Mouse (Mus musculus) liver, adult (tissue): ENCODE measurements around the gene Panx1.

Source experiments
- GATA4 ChIP-seq: IDR thresholded peaks from 2 replicates; pipeline ENCODE4 v1.6.1; 2014; ENCODE audit warnings: mild to moderate bottlenecking, low read length; ENCODE audit not compliant: insufficient replicate concordance

The Panx1 gene

GRCm38 (mm10) chr9:15032797-15033196 is 12.5 kb downstream of the Panx1 start:
- TF ChIP-seq GATA4 = no peak

- TF ChIP-seq GATA4 = no peak
These were observed 14.5 kb downstream of the Panx1 start for GRCm38 (mm10) chr9:15030771-15031170.

- no peak for TF ChIP-seq GATA4
These were observed 16.1 kb downstream of the Panx1 start for GRCm38 (mm10) chr9:15029025-15029727.

DNA sequence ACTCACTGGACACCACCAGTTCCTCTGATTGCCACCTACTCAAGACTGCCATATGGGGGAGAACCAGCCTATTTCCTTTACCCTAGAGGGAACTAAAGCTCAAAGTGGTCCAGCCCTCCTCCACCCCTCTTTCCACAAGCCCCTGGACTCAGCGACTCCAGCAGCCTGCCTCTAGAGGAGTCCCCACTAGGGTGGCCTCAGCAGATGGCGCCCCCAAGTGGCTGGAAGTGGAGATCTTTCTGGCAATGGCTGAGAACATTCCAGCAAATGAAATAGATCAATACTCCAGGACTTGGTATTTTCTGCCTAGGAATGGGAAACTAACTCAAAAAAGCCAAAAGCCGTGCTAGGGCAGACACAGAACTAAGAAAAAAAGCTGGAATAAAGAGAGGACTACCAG is 17.6 kb downstream of the Panx1 start:
- no peak for TF ChIP-seq GATA4

DNA sequence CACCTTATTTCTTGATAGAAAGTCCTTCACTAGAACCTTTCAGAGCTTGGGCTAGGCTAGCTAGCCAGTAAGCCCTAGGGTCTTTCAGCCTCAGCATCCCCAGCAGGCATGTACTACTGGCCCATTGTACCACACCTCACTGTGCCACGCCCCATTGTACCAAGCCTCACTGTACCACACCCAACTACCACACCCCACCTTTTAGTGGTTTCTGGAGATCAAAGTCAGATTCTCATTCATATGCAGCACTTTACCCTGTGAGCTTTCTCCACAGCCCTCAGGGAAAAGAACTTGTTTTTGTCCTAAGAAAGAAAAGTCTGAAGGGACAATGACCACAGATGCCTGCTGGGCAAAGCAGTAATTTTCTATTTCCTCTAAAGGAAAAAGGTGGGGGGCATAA is 22.2 kb downstream of the Panx1 start:
- no peak for TF ChIP-seq GATA4

DNA sequence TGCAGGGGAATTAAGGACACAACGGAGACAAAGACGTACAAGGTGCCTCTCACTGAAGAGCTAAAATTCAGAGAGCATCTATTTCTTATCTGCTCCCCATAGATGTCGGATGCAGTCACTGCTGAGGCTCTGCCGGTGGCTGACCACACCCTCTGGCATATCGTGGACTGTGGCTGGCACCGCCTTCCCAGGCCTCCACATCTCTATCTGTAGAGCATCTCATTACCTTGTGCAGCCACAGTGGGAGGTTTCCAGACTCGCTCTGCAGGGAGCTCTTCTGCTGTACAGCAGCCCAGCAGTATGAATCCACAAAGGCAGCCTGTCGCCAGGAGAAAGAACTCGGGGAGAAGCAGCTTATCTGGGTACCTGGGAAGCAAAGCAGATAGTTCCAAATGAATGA is 24.1 kb downstream of the Panx1 start:
- TF ChIP-seq GATA4 = no peak

DNA sequence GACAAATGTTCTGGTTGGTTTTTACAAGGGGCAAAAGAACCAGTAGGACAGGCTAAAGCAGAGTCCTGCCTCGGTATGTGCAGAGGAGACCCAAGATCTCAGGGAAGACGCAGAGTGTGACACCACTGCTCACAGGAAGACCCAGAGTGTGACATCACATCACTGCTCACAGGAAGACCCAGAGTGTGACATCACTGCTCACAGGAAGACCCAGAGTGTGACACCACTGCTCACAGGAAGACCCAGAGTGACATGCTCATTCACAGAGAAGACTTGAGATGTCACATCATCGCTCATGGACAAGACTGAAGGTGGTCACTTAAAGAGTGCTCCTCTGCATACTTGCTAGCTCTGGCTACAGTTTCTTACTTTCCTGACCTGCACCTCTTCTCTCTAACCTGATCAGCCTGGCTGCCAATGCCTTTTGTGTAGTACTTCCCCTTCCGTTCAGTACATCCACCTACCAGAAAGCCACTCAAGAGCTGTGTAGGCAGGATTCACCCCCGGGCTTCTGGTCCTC is 24.7 kb downstream of the Panx1 start:
- no peak for TF ChIP-seq GATA4

- TF ChIP-seq GATA4 = no peak
These were observed 26.5 kb downstream of the Panx1 start for GRCm38 (mm10) chr9:15018756-15019131.

GRCm38 (mm10) chr9:15017791-15018755 is 27.2 kb downstream of the Panx1 start:
- no peak for TF ChIP-seq GATA4

DNA sequence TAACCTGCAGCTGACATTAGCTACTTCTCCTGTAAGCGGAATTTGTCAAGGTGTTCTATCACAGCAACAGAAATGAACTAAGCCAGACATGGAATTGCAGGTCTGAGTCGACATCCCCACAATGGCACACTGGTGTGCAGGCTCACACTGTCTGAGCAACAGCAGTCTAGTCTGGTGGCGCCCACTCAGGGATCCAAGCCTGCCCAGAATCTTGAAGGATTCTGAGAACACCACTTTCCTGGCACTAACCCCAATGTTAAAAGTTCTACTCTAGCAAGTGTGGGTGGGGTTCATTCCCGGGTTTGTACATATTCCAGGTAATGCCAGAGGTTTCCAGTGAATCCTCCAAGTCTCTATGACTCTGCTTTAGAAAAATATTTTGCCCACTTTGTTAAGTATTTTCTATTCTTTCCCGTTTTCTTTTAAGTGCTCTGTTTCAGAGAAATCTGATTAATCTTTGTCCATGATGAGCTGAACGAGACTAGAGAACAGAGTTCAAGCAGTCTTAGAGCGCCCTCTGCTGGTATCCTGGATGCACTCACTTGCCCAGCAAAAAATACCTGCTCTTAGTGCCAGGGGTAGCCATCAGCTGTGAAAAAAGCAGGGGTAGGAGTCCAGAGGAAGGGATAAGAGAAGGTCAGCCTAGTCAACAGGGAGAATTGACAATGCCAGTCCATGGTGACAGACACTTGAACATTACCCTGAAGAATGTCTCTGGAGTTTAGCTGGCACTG is 29.9 kb downstream of the Panx1 start:
- TF ChIP-seq GATA4 = no peak

- no peak for TF ChIP-seq GATA4
These were observed 37.7 kb downstream of the Panx1 start for GRCm38 (mm10) chr9:15007566-15007965.

DNA sequence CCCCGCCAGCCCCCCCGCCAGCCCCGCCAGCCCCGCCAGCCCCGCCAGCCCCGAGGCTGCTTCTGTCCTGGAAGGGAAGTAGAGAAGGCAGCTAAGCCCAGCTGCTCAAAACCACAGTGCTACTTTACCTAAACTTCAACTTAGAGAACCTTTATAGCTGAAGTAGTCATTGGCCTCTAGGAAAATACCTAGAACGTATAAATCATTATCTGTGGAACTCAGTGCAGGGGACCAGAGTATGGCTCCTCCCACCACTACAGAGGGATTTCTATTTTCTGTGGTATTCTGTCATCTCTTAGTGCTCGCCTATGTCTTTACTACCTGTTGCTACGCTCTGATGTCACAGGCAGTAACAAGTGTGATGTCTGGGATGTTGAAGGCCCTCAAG is 41.0 kb downstream of the Panx1 start:
- no peak for TF ChIP-seq GATA4

DNA sequence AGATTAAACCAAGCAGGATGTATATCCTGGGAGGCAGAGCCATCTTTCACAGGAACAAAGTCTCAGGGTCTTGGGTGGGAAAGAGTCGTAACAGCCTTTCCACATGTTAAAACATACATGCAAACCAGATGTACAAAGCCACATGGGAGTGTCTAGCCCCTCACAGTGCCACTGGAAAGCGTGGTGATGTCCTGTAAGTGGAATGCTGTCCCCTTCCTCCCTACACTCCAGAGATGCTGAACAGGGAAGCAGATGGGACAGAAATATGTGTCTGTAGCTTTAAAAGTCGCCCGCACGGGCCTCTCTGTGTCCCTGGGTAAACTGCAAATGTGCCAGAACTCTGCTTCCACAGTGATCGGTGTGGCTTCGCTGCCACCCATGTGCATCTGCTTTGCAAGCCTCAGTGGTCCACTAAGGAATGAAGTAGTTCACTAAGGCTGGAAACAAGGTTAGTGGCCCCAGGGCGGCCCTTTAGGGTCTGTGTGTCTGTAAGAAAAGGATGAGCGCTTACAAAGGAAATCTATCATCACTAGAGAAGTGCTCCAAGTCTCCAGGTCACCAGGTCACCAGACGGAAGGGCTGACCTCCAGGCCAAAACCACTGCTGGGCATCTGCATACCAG is 41.5 kb downstream of the Panx1 start:
- TF ChIP-seq GATA4 = no peak

DNA sequence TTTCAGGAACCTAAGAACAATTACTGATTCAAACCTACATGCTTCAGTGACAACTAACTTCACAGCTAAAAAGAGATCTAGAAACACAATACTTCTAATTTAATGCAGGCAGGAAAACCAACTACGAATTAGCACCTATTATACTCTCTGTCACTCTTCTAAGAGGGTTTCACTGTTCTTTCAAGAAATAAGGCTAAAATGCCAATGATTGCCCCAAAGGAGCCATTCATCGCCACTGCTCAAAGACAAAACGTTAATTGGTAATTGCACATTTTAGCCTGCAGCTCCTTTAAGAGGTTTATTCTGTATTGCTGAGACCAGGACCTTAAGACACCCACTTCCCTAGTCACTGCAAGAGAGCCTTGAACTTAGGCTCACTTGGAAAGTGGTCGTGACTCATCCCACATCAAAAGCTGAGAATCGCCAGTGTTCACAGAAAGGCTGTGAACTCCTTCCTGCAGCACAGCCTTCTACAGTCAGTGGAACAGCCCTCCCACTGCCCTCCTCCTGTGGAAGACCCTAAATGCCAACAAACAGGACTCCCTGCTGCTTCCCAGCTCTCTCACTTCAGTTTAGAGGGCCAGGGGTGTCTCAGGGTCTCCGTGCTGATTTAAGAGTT is 42.2 kb downstream of the Panx1 start:
- no peak for TF ChIP-seq GATA4

DNA sequence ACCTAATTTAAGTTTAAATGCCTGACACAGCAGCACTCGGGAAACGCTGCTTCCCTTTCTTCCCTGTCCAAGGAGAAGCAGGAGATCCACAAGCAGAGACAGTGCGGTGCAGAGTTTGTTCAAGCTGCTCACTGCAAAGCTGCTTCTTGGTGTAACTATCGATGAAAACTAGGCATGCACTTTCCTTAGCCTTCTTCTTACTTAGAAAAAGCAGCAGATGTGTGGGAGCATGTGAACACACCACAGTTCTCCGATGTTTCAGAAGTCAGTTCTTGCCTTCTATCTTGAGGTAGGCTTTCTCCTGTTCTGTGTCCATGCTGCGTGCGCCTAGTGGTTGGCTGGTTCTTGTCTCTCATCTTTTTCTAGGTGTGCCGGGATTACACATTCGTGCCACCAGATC is 46.5 kb downstream of the Panx1 start:
- no peak for TF ChIP-seq GATA4
